Mouse (Mus musculus) CH12.LX (cell line): Measurements from ENCODE around the gene Camkmt. TPM values are rescaled to one million over a fixed set of nuclear protein-coding genes. Genes with fewer than 3 reads are reported as not detected.
A peak's percentile ranks its signal among the peaks of the same experiment; 100 is the strongest.

Experiments used
- DNase-seq: peaks from one replicate; pipeline ENCODE4 v3.0.0-alpha.2; 2013; ENCODE audit errors: extremely low read depth
- H3K27ac ChIP-seq: 2 replicates; pipeline ENCODE4 v1.5.1; 2012; ENCODE audit warnings: low read depth, mild to moderate bottlenecking, control low read depth, moderate library complexity; ENCODE audit not compliant: insufficient read depth
- H3K27me3 ChIP-seq: replicated peaks from 2 replicates; pipeline ENCODE3; 2012; ENCODE audit warnings: inconsistent platforms
- H3K36me3 ChIP-seq, 2 experiments: replicated peaks in 1 of 2; 2 replicates each; pipeline versions ENCODE3 to v1.6.1; 2012; ENCODE audit warnings: inconsistent platforms in 1 of 2, low read length in 1 of 2, mild to moderate bottlenecking in 1 of 2, mixed read lengths in 1 of 2, moderate library complexity in 1 of 2; ENCODE audit not compliant: control insufficient read depth in 1 of 2, insufficient read depth in 1 of 2
- H3K4me1 ChIP-seq, 2 experiments: 2 replicates each; pipeline ENCODE4 v1.6.1; 2012; ENCODE audit warnings: inconsistent platforms in 1 of 2, moderate library complexity in 1 of 2; ENCODE audit not compliant: insufficient read depth in 2 of 2, control insufficient read depth in 1 of 2
- H3K4me2 ChIP-seq: 2 replicates; pipeline ENCODE4 v1.6.1; 2012; ENCODE audit warnings: low read depth, mild to moderate bottlenecking, control low read depth; ENCODE audit not compliant: poor library complexity, insufficient read depth, severe bottlenecking
- H3K4me3 ChIP-seq, 3 experiments: fragments of 150-350 bp in 1 of 3; sonication (generic) in 1 of 3; replicated peaks in 1 of 3; 2 replicates each; pipeline versions ENCODE3 to v1.5.1; 2011 to 2012; ENCODE audit warnings: low read depth in 2 of 3, low read length in 2 of 3, mild to moderate bottlenecking in 2 of 3, moderate library complexity in 2 of 3, control low read depth in 1 of 3, improper control_type of control experiment in 1 of 3, inconsistent platforms in 1 of 3, mixed read lengths in 1 of 3; ENCODE audit not compliant: poor library complexity in 1 of 3
- H3K79me2 ChIP-seq: replicated peaks from 2 replicates; pipeline ENCODE4 v1.6.1; 2012; ENCODE audit warnings: mild to moderate bottlenecking, moderate library complexity; ENCODE audit not compliant: control insufficient read depth, poor library complexity, insufficient read depth, severe bottlenecking; ENCODE audit errors: extremely low read depth
- H3K9ac ChIP-seq: 2 replicates; pipeline ENCODE4 v1.6.1; 2012; ENCODE audit warnings: low read depth, mild to moderate bottlenecking, control low read depth, moderate library complexity; ENCODE audit not compliant: insufficient read depth
- H3K9me3 ChIP-seq: replicated peaks from 2 replicates; pipeline ENCODE3; 2012; ENCODE audit warnings: low read length, inconsistent platforms, mixed read lengths
- CTCF ChIP-seq, 2 experiments: IDR thresholded peaks in 1 of 2; conservative IDR thresholded peaks in 1 of 2; 2 replicates each; pipeline ENCODE4 v1.5.1; 2011 to 2012; ENCODE audit warnings: low read depth in 2 of 2, low read length in 2 of 2, improper control_type of control experiment in 1 of 2, inconsistent platforms in 1 of 2, mild to moderate bottlenecking in 1 of 2, moderate library complexity in 1 of 2
- ELF1 ChIP-seq: IDR thresholded peaks from 2 replicates; pipeline ENCODE4 v1.6.1; 2014; ENCODE audit warnings: low read depth, mild to moderate bottlenecking, inconsistent platforms, low read length, improper control_type of control experiment
- EP300 ChIP-seq: IDR thresholded peaks from 2 replicates; pipeline ENCODE4 v1.6.1; 2011; ENCODE audit warnings: low read length, improper control_type of control experiment
- GABPA ChIP-seq: IDR thresholded peaks from 2 replicates; pipeline ENCODE4 v1.6.1; 2012; ENCODE audit warnings: low read depth, low read length, improper control_type of control experiment, inconsistent platforms; ENCODE audit not compliant: insufficient replicate concordance
- HCFC1 ChIP-seq: IDR thresholded peaks from 2 replicates; pipeline ENCODE4 v1.6.1; 2012; ENCODE audit warnings: low read depth, mild to moderate bottlenecking, inconsistent platforms, low read length, improper control_type of control experiment
- IRF4 ChIP-seq: IDR thresholded peaks from 2 replicates; pipeline ENCODE4 v1.6.1; 2014; ENCODE audit warnings: low read depth, mild to moderate bottlenecking, inconsistent platforms, low read length, improper control_type of control experiment
- MEF2A ChIP-seq: IDR thresholded peaks from 2 replicates; pipeline ENCODE4 v1.6.1; 2014; ENCODE audit warnings: low read depth, mild to moderate bottlenecking, inconsistent platforms, low read length, improper control_type of control experiment, borderline replicate concordance
- MXI1 ChIP-seq: IDR thresholded peaks from 2 replicates; pipeline ENCODE4 v1.6.1; 2011; ENCODE audit warnings: mild to moderate bottlenecking, low read depth, low read length, improper control_type of control experiment
- MYC ChIP-seq: IDR thresholded peaks from 2 replicates; pipeline ENCODE4 v1.6.1; 2011; ENCODE audit warnings: low read depth, mild to moderate bottlenecking, improper control_type of control experiment, low read length
- NELFE ChIP-seq: IDR thresholded peaks from 2 replicates; pipeline ENCODE4 v1.6.1; 2011; ENCODE audit warnings: low read depth, low read length, improper control_type of control experiment
- NRF1 ChIP-seq: IDR thresholded peaks from 2 replicates; pipeline ENCODE4 v1.6.1; 2014; ENCODE audit warnings: low read depth, mild to moderate bottlenecking, inconsistent platforms, low read length, improper control_type of control experiment, moderate library complexity
- POLR2A ChIP-seq: IDR thresholded peaks from 2 replicates; pipeline ENCODE4 v1.6.1; 2011; ENCODE audit warnings: low read depth, mild to moderate bottlenecking, improper control_type of control experiment, low read length
- RAD21 ChIP-seq: IDR thresholded peaks from 2 replicates; pipeline ENCODE4 v1.6.1; 2011; ENCODE audit warnings: low read depth, mild to moderate bottlenecking, low read length, improper control_type of control experiment, moderate library complexity
- SIN3A ChIP-seq: IDR thresholded peaks from 2 replicates; pipeline ENCODE4 v1.6.1; 2012; ENCODE audit warnings: low read length, improper control_type of control experiment, inconsistent platforms
- USF2 ChIP-seq: conservative IDR thresholded peaks from 2 replicates; pipeline ENCODE4 v1.6.1; 2011; ENCODE audit warnings: low read depth, low read length, improper control_type of control experiment
- ZC3H11A ChIP-seq: IDR thresholded peaks from 2 replicates; pipeline ENCODE4 v1.6.1; 2012; ENCODE audit warnings: low read depth, mild to moderate bottlenecking, inconsistent platforms, low read length, improper control_type of control experiment
- ZNF384 ChIP-seq: IDR thresholded peaks from 2 replicates; pipeline ENCODE4 v1.6.1; 2012; ENCODE audit warnings: low read depth, low read length, improper control_type of control experiment, inconsistent platforms
- dilution Hi-C: fragments of 300-500 bp; cut with MboI; formaldehyde crosslinking; loops from 2 replicates; pipeline ENCODE4 v1.14.3; 2020; ENCODE audit warnings: low sequenced_read_pairs; ENCODE audit not compliant: extremely low pct_unique_long_range_greater_than_20kb, extremely low pct_ligation_motif_present
- in situ Hi-C: fragments of 300-500 bp; cut with MboI; formaldehyde crosslinking; loops from 3 replicates; pipeline ENCODE4 v1.14.3; 2019; ENCODE audit warnings: low sequenced_read_pairs, low pct_ligation_motif_present, low pct_unique_long_range_greater_than_20kb, mixed read lengths
- polyA plus RNA-seq: library from polyadenylated mRNA; unstranded; fragments of >175 nt; gene quantifications from 2 replicates; pipeline ENCODE4 v1.2.1, GENCODE M21; 2012; ENCODE audit warnings: low read depth; ENCODE audit not compliant: insufficient read length
- total RNA-seq, 2 experiments: library from RNA; depleted of rRNA; stranded (reverse); fragments of 300-350 nt in 1 of 2; fragments of >200 nt in 1 of 2; gene quantifications; 2 replicates each; pipeline ENCODE4 v1.2.3; 2012 to 2014

The Camkmt gene
- total and polyA plus RNA-seq, 3 experiments = 1.5 to 4.4 (median 1.8) TPM

DNA sequence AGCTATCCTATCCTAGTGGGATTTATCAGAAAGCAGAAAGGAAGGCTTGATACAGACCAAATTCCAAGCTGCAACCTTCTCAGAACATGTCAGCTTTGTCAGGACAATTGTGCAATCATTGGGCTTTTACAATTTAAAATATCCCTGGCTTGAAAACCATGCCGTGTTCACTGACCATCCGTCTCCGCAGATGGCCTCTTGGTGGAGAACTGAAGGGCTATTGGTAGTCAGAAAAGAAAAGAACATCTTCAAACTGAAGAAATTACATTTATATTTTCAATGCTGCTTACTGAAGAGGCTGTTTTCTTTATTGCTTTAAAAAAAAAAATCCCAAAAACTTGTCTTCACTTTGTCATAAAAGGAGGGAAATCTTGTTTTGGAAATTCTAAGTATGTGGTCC is 401.1 kb downstream of the Camkmt start:
- Histone ChIP-seq H3K27ac (no peak overlapping the region), H3K9ac (no peak overlapping the region), H3K27me3 (no peaks in the 10 kb centered on the region), H3K4me2 (no peak overlapping the region), H3K36me3 (no peaks in the 10 kb centered on the region), H3K79me2 (no peaks in the 10 kb centered on the region), H3K4me1 (peaks cover 0 to 14% of the 10 kb centered on the region in 2 experiments; a peak in 2 of 4 replicates), H3K4me3 (no peak overlapping the region), H3K9me3 (peaks cover 7% of the 10 kb centered on the region)
- DNase-seq = no peak
- in situ Hi-C loops (no loop called here), dilution Hi-C loops (no loop called here)
- TF ChIP-seq CTCF (conservative IDR thresholded peaks at IDR 0.05 in 1 of 2, IDR thresholded peaks at IDR 0.05 in 1 of 2; ENCODE audit: low read depth in 2 of 2, low read length in 2 of 2) = no peak

DNA sequence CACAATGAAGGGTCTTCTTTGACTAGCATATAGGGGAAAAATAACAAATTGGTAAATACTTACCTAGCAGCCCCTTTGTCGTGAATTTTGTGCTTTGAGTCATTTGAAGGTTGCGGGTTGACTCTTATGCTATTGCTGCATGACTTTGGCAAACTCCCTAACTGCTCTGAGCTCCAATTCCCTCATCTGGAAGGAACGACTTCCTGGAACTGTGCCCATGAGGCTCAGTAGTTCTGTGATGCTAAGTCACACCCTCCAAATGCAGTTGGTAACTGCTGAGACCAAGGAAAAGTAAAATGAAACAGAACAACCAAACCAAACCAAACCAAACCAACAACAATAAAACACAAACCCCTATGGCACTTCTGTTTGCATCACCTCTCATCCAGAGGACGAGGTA is 403.2 kb downstream of the Camkmt start:
- H3K27me3 ChIP-seq = no peaks in the 10 kb centered on the region
- no peak for TF ChIP-seq SIN3A
- no peak for TF ChIP-seq IRF4
- TF ChIP-seq NRF1 = no peak
- TF ChIP-seq POLR2A = no peak
- TF ChIP-seq HCFC1 = no peak
- TF ChIP-seq, all 38 proteins: peak for 0
- Histone ChIP-seq H3K4me2 (no peak overlapping the region), H3K9ac (no peak overlapping the region), H3K36me3 (no peaks in the 10 kb centered on the region), H3K9me3 (peaks cover 7% of the 10 kb centered on the region), H3K4me3 (no peak overlapping the region), H3K4me1 (peaks cover 0 to 14% of the 10 kb centered on the region in 2 experiments; a peak in 2 of 4 replicates), H3K27ac (no peak overlapping the region), H3K79me2 (no peaks in the 10 kb centered on the region)
- in situ Hi-C loops = no loop called here
- no peak for DNase-seq
- dilution Hi-C loops = no loop called here

DNA sequence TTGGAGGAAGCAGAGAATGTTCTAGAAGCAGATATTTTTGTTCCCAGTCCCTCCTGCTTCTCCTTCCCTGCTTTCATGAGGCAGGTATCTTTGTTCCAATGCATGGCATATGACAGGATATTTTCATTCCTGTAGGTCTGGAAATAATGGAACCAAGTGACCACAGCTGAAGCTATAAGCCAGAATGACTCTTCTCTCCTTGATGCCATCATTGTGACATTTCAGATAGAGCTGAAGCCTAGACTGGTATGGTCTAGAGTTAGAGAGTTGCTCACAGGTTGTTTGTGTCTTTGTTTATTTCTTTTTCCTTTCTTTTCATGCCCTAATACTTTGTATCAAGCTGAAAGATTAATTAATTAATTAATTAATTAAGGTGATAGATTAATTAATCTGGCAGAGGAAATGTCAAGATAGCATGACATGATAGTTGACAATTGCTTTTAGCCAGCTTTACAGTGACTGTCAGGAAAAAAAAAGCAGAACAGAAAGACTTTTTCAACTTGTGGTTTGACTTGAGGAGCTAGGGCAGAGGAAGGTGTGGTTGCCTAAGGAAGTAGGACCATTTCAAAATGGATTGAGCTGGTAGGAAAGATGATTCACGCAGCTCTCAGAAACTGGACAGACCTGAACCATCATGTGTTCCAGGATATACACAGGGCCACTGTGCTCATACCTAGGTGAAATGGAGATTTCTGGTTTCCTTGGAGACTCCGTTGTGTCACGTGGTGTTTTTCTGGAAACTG is 404.8 kb downstream of the Camkmt start:
- in situ Hi-C loops = no loop called here
- no peak overlapping the region for H3K4me2 ChIP-seq
- H3K4me1 ChIP-seq = peaks cover 0 to 14% of the 10 kb centered on the region in 2 experiments; a peak in 2 of 4 replicates
- no peaks in the 10 kb centered on the region for H3K27me3 ChIP-seq
- H3K27ac ChIP-seq = no peak overlapping the region
- no peaks in the 10 kb centered on the region for H3K36me3 ChIP-seq
- no peaks in the 10 kb centered on the region for H3K79me2 ChIP-seq
- no peak for TF ChIP-seq MEF2A
- TF ChIP-seq NELFE = no peak
- TF ChIP-seq USF2 = no peak
- no peak for TF ChIP-seq GABPA
- peak; percentile 78 for TF ChIP-seq ZNF384
- no peak for TF ChIP-seq MXI1
- TF ChIP-seq ZC3H11A = no peak
- TF ChIP-seq POLR2A = no peak
- TF ChIP-seq EP300 = peak; percentile 61
- no peak for TF ChIP-seq SIN3A
- no peak for TF ChIP-seq RAD21
- TF ChIP-seq NRF1 = no peak
- TF ChIP-seq MYC = no peak
- 0 out of 2 replicates have a peak, but pooled peaks have one; percentile 38 for TF ChIP-seq IRF4
- TF ChIP-seq CTCF (conservative IDR thresholded peaks at IDR 0.05 in 1 of 2, IDR thresholded peaks at IDR 0.05 in 1 of 2; ENCODE audit: low read depth in 2 of 2, low read length in 2 of 2) = no peak
- no peak for TF ChIP-seq ELF1
- peaks cover 7% of the 10 kb centered on the region for H3K9me3 ChIP-seq
- dilution Hi-C loops = no loop called here
- no peak overlapping the region for H3K4me3 ChIP-seq
- H3K9ac ChIP-seq = no peak overlapping the region
- peak; percentile 61 for DNase-seq
